In genomic region chr10:122960738-122961137, GRCm38 (mm10) we compare ENCODE assay signal across 15 mouse cellular contexts.
DNase-seq lines count a peak whose midpoint lies in the region; ATAC-seq and TF ChIP-seq lines count a peak whose summit lies in the region.
"Had no signal": no experiment of that assay in that cellular context is flagged by ENCODE, and none has a peak within 500 bp of the region (broad histone marks: within the 10 kb centered on the region; RNA-seq: fewer than 3 reads in every experiment).

No protein-coding gene starts in this region.

- peak overlapping the region; percentile 60 for H3K27ac ChIP-seq in heart, adult 2 months
- 0 out of 2 replicates have a peak overlapping the region, but pooled peaks have one; percentile 10 for H3K27ac ChIP-seq in hindbrain, embryonic 11.5 days (ENCODE audit: low read depth, low read length)
- no peak overlapping the region for H3K27ac ChIP-seq in hindbrain, postnatal 0 days
- no peak overlapping the region for H3K27ac ChIP-seq in limb, embryonic 12.5 days

- TF ChIP-seq EP300 in heart, adult 2 months (IDR thresholded peaks at IDR 0.05; ENCODE audit: insufficient read depth, low read depth, low read length), result no peak

- no peak for DNase-seq in heart, adult 2 months
- no peak for DNase-seq in heart, adult 9 months (ENCODE audit: low spot score in 2 of 2)
- no peak for DNase-seq in hindbrain, embryonic 11.5 days (ENCODE audit: low spot score)
- DNase-seq in hindbrain, postnatal 0 days (ENCODE audit: low spot score), result no peak
- no peak for DNase-seq in spleen, postnatal 36 days (ENCODE audit: low spot score in 2 of 2)
- no peak for DNase-seq in left cerebral cortex, postnatal 25 days (ENCODE audit: low spot score in 2 of 2)
- DNase-seq: adrenal gland, postnatal 36 days; embryo, embryonic 11 days; kidney, adult 11 months; layer of hippocampus, adult 9-11 months; spleen, adult 18-20 months had no signal

- H3K27me3 ChIP-seq in heart, adult 2 months (ENCODE audit: control insufficient read depth, insufficient read depth, low read length), result no peaks in the 10 kb centered on the region
- no peaks in the 10 kb centered on the region for H3K27me3 ChIP-seq in hindbrain, embryonic 11.5 days (ENCODE audit: control insufficient read depth, insufficient read depth, low read length)
- no peaks in the 10 kb centered on the region for H3K27me3 ChIP-seq in hindbrain, postnatal 0 days (ENCODE audit: insufficient read depth, low read length)
- H3K27me3 ChIP-seq in E14TG2a.4 (ENCODE audit: insufficient read depth, low read length), result peaks cover 34% of the 10 kb centered on the region
- peaks cover 12% of the 10 kb centered on the region; the same call in 1 of the 2 replicates for H3K27me3 ChIP-seq in limb, embryonic 12.5 days
- H3K27me3 ChIP-seq: Patski had no signal

- H3K79me2 ChIP-seq in heart, adult 2 months (replicated peaks; ENCODE audit: control insufficient read depth, insufficient read depth, low read length), result no peaks in the 10 kb centered on the region

- H3K36me3 ChIP-seq in heart, adult 2 months (ENCODE audit: control insufficient read depth, insufficient read depth, low read length), result no peaks in the 10 kb centered on the region
- no peaks in the 10 kb centered on the region for H3K36me3 ChIP-seq in hindbrain, embryonic 11.5 days (ENCODE audit: control insufficient read depth, insufficient read depth, low read length)
- H3K36me3 ChIP-seq in hindbrain, postnatal 0 days (ENCODE audit: insufficient read depth, low read length), result no peaks in the 10 kb centered on the region
- no peaks in the 10 kb centered on the region for H3K36me3 ChIP-seq in E14TG2a.4 (ENCODE audit: insufficient read depth, low read length)
- H3K36me3 ChIP-seq in limb, embryonic 12.5 days, result no peaks in the 10 kb centered on the region

- intact Hi-C loops in heart, adult 2 months (cut with DNase I), result no loop called here
- intact Hi-C loops in left cerebral cortex, postnatal 25 days (cut with DNase I), result loop anchor here (2.0 kb wide), 1 partner anchor 24 kb away; no protein-coding TSS in a partner anchor

- WGBS in heart, adult 2 months, result 67% methylated on average over 16 of the region's 16 CpGs
- 65% methylated on average over 16 of the region's 16 CpGs for WGBS in hindbrain, embryonic 11.5 days
- 72% methylated on average over 16 of the region's 16 CpGs for WGBS in hindbrain, postnatal 0 days
- WGBS in limb, embryonic 12.5 days, result 53% methylated on average over 16 of the region's 16 CpGs

- no peak overlapping the region for H3K4me3 ChIP-seq in heart, adult 2 months
- no peak overlapping the region for H3K4me3 ChIP-seq in hindbrain, embryonic 11.5 days (ENCODE audit: low read depth, low read length)
- no peak overlapping the region for H3K4me3 ChIP-seq in hindbrain, postnatal 0 days (ENCODE audit: low read length)
- 0 out of 2 replicates have a peak overlapping the region, but pooled peaks have one; percentile 23 for H3K4me3 ChIP-seq in E14TG2a.4 (replicated peaks; ENCODE audit: low read length)
- no peak overlapping the region for H3K4me3 ChIP-seq in limb, embryonic 12.5 days (replicated peaks)

- no peak for TF ChIP-seq POLR2A in heart, adult 2 months (IDR thresholded peaks at IDR 0.05; ENCODE audit: insufficient read depth, low read depth, low read length)

- H3K9me3 ChIP-seq in hindbrain, embryonic 11.5 days (ENCODE audit: control insufficient read depth, low read length), result no peaks in the 10 kb centered on the region
- H3K9me3 ChIP-seq in hindbrain, postnatal 0 days (ENCODE audit: low read length), result no peaks in the 10 kb centered on the region
- peaks cover 5% of the 10 kb centered on the region; the same call in 1 of the 2 replicates for H3K9me3 ChIP-seq in E14TG2a.4 (ENCODE audit: low read length)
- H3K9me3 ChIP-seq in limb, embryonic 12.5 days, result 0 out of 2 replicates have a peak, but pooled peaks cover 5% of the 10 kb centered on the region

- H3K4me2 ChIP-seq in hindbrain, embryonic 11.5 days (replicated peaks; ENCODE audit: low read depth, low read length), result no peak overlapping the region
- H3K4me2 ChIP-seq in hindbrain, postnatal 0 days (ENCODE audit: low read depth, low read length), result no peak overlapping the region
- peak overlapping the region; percentile 28 for H3K4me2 ChIP-seq in limb, embryonic 12.5 days

- peak overlapping the region; percentile 14; the same call in 1 of the 2 replicates for H3K9ac ChIP-seq in heart, adult 2 months (ENCODE audit: low read depth, low read length)
- no peak overlapping the region for H3K9ac ChIP-seq in hindbrain, embryonic 11.5 days (ENCODE audit: low read depth, low read length)
- no peak overlapping the region for H3K9ac ChIP-seq in hindbrain, postnatal 0 days (replicated peaks; ENCODE audit: low read length)
- H3K9ac ChIP-seq in limb, embryonic 12.5 days (replicated peaks), result no peak overlapping the region

- ATAC-seq in hindbrain, embryonic 11.5 days (ENCODE audit: low FRiP score), result no peak
- no peak for ATAC-seq in hindbrain, postnatal 0 days
- no peak; the same call in 1 of the 2 replicates for ATAC-seq in limb, embryonic 12.5 days (ENCODE audit: insufficient number of reproducible peaks, insufficient read depth, low FRiP score, low TSS enrichment, low read depth)
- ATAC-seq: forebrain, embryonic 14.5 days; Patski had no signal

- TF ChIP-seq CTCF in heart, adult 2 months (IDR thresholded peaks at IDR 0.05), result no peak
- TF ChIP-seq CTCF in hindbrain, postnatal 0 days (IDR thresholded peaks at IDR 0.05; ENCODE audit: low read depth), result no peak
- TF ChIP-seq CTCF in E14TG2a.4 (conservative IDR thresholded peaks at IDR 0.05; ENCODE audit: low read length), result no peak

- H3K4me1 ChIP-seq in heart, adult 2 months (ENCODE audit: control insufficient read depth, insufficient read depth, low read length), result peaks cover 2% of the 10 kb centered on the region; the same call in 1 of the 2 replicates
- peaks cover 10% of the 10 kb centered on the region; the same call in 1 of the 2 replicates for H3K4me1 ChIP-seq in hindbrain, embryonic 11.5 days (replicated peaks; ENCODE audit: control insufficient read depth, insufficient read depth, low read length)
- H3K4me1 ChIP-seq in hindbrain, postnatal 0 days (ENCODE audit: insufficient read depth, low read length), result peaks cover 20% of the 10 kb centered on the region
- H3K4me1 ChIP-seq in E14TG2a.4 (replicated peaks; ENCODE audit: low read depth, low read length), result peaks cover 46% of the 10 kb centered on the region
- peaks cover 22% of the 10 kb centered on the region for H3K4me1 ChIP-seq in limb, embryonic 12.5 days (replicated peaks)

Comparison
In these comparisons a context has a peak if more than half of its experiments do, and no peak if none do; other contexts are left out.
1. H3K27ac ChIP-seq: peak in heart, adult 2 months (single experiment) and hindbrain, embryonic 11.5 days (single experiment); none in hindbrain, postnatal 0 days (single experiment) and limb, embryonic 12.5 days (single experiment).